In the genomic region with DNA sequence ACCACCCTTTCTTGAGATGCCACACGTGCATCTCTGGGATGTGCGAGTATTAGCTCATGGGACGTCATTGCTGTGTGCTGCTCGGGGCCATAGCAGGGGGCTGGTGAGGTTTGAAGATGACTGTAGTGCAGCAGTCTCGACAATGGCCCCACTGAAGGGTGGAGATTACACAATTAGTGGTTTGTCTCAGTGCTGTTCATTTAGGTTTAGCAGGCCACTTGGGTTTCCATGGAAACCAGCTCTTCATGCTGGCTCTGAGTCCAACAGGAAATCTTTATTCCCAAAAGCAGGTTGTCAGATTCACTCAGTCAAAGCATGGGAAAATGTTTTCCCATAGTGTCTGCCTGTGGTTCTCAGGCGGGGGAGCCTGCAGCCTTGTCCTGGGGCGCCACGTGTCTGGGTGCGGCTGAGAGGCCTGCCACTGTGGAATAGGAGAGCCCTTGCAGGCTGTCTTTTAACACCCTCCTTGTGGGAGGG, we compare ENCODE assay signal across 7 mouse cellular contexts. TPM values are rescaled to one million over a fixed set of nuclear protein-coding genes. Genes with fewer than 3 reads are reported as not detected.
DNase-seq lines count a peak whose midpoint lies in the region; ATAC-seq and TF ChIP-seq lines count a peak whose summit lies in the region.

No protein-coding gene starts in this region.

- TF ChIP-seq POLR2A in testis, adult 2 months (IDR thresholded peaks at IDR 0.05; ENCODE audit: control insufficient read depth, low read depth, low read length) = no peak
- no peak for TF ChIP-seq POLR2A in olfactory bulb, adult 2 months (IDR thresholded peaks at IDR 0.05; ENCODE audit: insufficient read depth, low read depth, low read length)

- H3K4me1 ChIP-seq in testis, adult 2 months (ENCODE audit: control insufficient read depth, insufficient read depth, low read length) = no peaks in the 10 kb centered on the region
- peaks cover 14% of the 10 kb centered on the region for H3K4me1 ChIP-seq in forebrain, embryonic 14.5 days (ENCODE audit: control insufficient read depth, insufficient read depth, low read length)
- H3K4me1 ChIP-seq in olfactory bulb, adult 2 months (ENCODE audit: control insufficient read depth, insufficient read depth, low read length) = peaks cover 51% of the 10 kb centered on the region
- peaks cover 17% of the 10 kb centered on the region for H3K4me1 ChIP-seq in kidney, embryonic 14.5 days (ENCODE audit: control insufficient read depth, insufficient read depth, low read length)

- WGBS in forebrain, embryonic 14.5 days = 4% methylated on average over 9 of the region's 9 CpGs
- WGBS in olfactory bulb, adult 2 months = 10% methylated on average over 9 of the region's 9 CpGs
- WGBS in kidney, embryonic 14.5 days = 46% methylated on average over 9 of the region's 9 CpGs

- no peak overlapping the region for H3K27ac ChIP-seq in testis, adult 2 months (ENCODE audit: control insufficient read depth, insufficient read depth, low read depth, low read length)
- H3K27ac ChIP-seq in forebrain, embryonic 14.5 days (ENCODE audit: low read depth, low read length) = peak overlapping the region; percentile 74
- H3K27ac ChIP-seq in olfactory bulb, adult 2 months (ENCODE audit: insufficient read depth, low read depth, low read length) = peak overlapping the region; percentile 59
- H3K27ac ChIP-seq in kidney, embryonic 14.5 days (ENCODE audit: low read depth, low read length) = no peak overlapping the region; the same call in 1 of the 2 replicates

- 0 out of 2 replicates have a peak, but pooled peaks have one; percentile 4 for TF ChIP-seq CTCF in testis, adult 2 months (IDR thresholded peaks at IDR 0.05; ENCODE audit: control insufficient read depth, insufficient read depth, insufficient replicate concordance, low read depth, low read length)
- TF ChIP-seq CTCF in olfactory bulb, adult 2 months (IDR thresholded peaks at IDR 0.05; ENCODE audit: insufficient read depth, low read depth, low read length) = no peak

- 0 out of 2 replicates have a peak overlapping the region, but pooled peaks have one; percentile 25 for H3K9ac ChIP-seq in forebrain, embryonic 14.5 days (ENCODE audit: low read length)
- H3K9ac ChIP-seq in kidney, embryonic 14.5 days (ENCODE audit: low read depth, low read length) = no peak overlapping the region

- ATAC-seq in forebrain, embryonic 14.5 days = peak; percentile 88
- no peak for ATAC-seq in kidney, embryonic 14.5 days (ENCODE audit: low FRiP score, low TSS enrichment)

- no peak for DNase-seq in testis, postnatal 14 days (ENCODE audit: low spot score)
- peak; percentile 86 for DNase-seq in forebrain, embryonic 14.5 days (ENCODE audit: low spot score)
- peak; percentile 33 for DNase-seq in left cerebral cortex, postnatal 4 days
- no peak for DNase-seq in T-cell, adult 2 months (ENCODE audit: low spot score)

- H3K27me3 ChIP-seq in testis, adult 2 months (ENCODE audit: control insufficient read depth, insufficient read depth, low read length) = no peaks in the 10 kb centered on the region
- no peaks in the 10 kb centered on the region for H3K27me3 ChIP-seq in forebrain, embryonic 14.5 days (replicated peaks; ENCODE audit: control insufficient read depth, insufficient read depth, low read length)
- no peaks in the 10 kb centered on the region for H3K27me3 ChIP-seq in kidney, embryonic 14.5 days (ENCODE audit: control insufficient read depth, insufficient read depth, low read length)

- no peaks in the 10 kb centered on the region for H3K9me3 ChIP-seq in forebrain, embryonic 14.5 days (replicated peaks; ENCODE audit: control insufficient read depth, low read length)
- no peaks in the 10 kb centered on the region for H3K9me3 ChIP-seq in kidney, embryonic 14.5 days (ENCODE audit: control insufficient read depth, low read length)

- H3K4me2 ChIP-seq in forebrain, embryonic 14.5 days (ENCODE audit: low read length) = peak overlapping the region; percentile 21; the same call in 1 of the 2 replicates
- no peak overlapping the region for H3K4me2 ChIP-seq in kidney, embryonic 14.5 days (replicated peaks; ENCODE audit: low read depth, low read length)

- peaks cover 1% of the 10 kb centered on the region for H3K36me3 ChIP-seq in testis, adult 2 months (ENCODE audit: control insufficient read depth, insufficient read depth, low read length)
- H3K36me3 ChIP-seq in forebrain, embryonic 14.5 days (ENCODE audit: control insufficient read depth, insufficient read depth, low read length) = peaks cover 15% of the 10 kb centered on the region; the same call in 1 of the 2 replicates
- H3K36me3 ChIP-seq in kidney, embryonic 14.5 days (ENCODE audit: control insufficient read depth, insufficient read depth, low read length) = peaks cover 3% of the 10 kb centered on the region; the same call in 1 of the 2 replicates

- intact Hi-C loops in left cerebral cortex, postnatal 4 days (cut with DNase I) = no loop called here

- H3K4me3 ChIP-seq in testis, adult 2 months (ENCODE audit: control insufficient read depth, low read depth, low read length) = no peak overlapping the region
- H3K4me3 ChIP-seq in forebrain, embryonic 14.5 days (ENCODE audit: low read depth, low read length) = no peak overlapping the region
- no peak overlapping the region for H3K4me3 ChIP-seq in olfactory bulb, adult 2 months (ENCODE audit: insufficient read depth, low read depth, low read length)
- no peak overlapping the region for H3K4me3 ChIP-seq in kidney, embryonic 14.5 days (ENCODE audit: low read length)

RNA-seq across cellular contexts. Expression of a gene that starts 43.5 kb away (rescaled TPM):
- 685 and 754 TPM in 2 replicates for polyA plus RNA-seq in testis, adult 2 months (2012; rRNA removed)
- polyA plus RNA-seq in forebrain, embryonic 14.5 days (2014; fragmentation: Nextera tagmentation; extraction: Ambion mirVana) = 168 and 208 TPM in 2 replicates
- 100 to 1,000 TPM; 349 to 380 TPM for total RNA-seq in left cerebral cortex, postnatal 4 days (2021)
- not detected in 2 replicates for polyA plus RNA-seq in olfactory bulb, adult 2 months (2012; ENCODE audit: insufficient read depth, insufficient read length, low replicate concordance, missing spikeins)
- 46.6 and 64.4 TPM in 2 replicates for polyA plus RNA-seq in kidney, embryonic 14.5 days (2014; fragmentation: Nextera tagmentation; extraction: Ambion mirVana)

RNA-seq across cellular contexts. Expression of a gene that starts 52.6 kb away (rescaled TPM):
- polyA plus RNA-seq in testis, adult 2 months (2012; rRNA removed) = 17.2 and 18.9 TPM in 2 replicates
- 6.7 and 8.4 TPM in 2 replicates for polyA plus RNA-seq in forebrain, embryonic 14.5 days (2014; fragmentation: Nextera tagmentation; extraction: Ambion mirVana)
- 10 to 100 TPM; 28.6 to 31.1 TPM for total RNA-seq in left cerebral cortex, postnatal 4 days (2021)
- polyA plus RNA-seq in olfactory bulb, adult 2 months (2012; ENCODE audit: insufficient read depth, insufficient read length, low replicate concordance, missing spikeins) = not detected in 2 replicates
- 7.5 and 9.1 TPM in 2 replicates for polyA plus RNA-seq in kidney, embryonic 14.5 days (2014; fragmentation: Nextera tagmentation; extraction: Ambion mirVana)

Comparison
In these comparisons a context has a peak if more than half of its experiments do, and no peak if none do; other contexts are left out.
1. H3K27ac ChIP-seq: peak in forebrain, embryonic 14.5 days (single experiment) and olfactory bulb, adult 2 months (single experiment); none in testis, adult 2 months (single experiment) and kidney, embryonic 14.5 days (single experiment).
2. DNase-seq: peak in forebrain, embryonic 14.5 days (single experiment) and left cerebral cortex, postnatal 4 days (single experiment); none in testis, postnatal 14 days (single experiment) and T-cell, adult 2 months (single experiment).
3. RNA of a gene that starts 43.5 kb away (polyA plus RNA-seq): 685 to 754 TPM in testis, adult 2 months, 168 to 208 TPM in forebrain, embryonic 14.5 days and 46.6 to 64.4 TPM in kidney, embryonic 14.5 days; not detected in olfactory bulb, adult 2 months; every median in the first group is over 10 times any median in the second.